Mouse (Mus musculus) myocyte (in vitro differentiated cells): Measurements from ENCODE around the gene Ubqln4.

Experiments used
- E2F4 ChIP-seq: IDR thresholded peaks from one replicate; pipeline ENCODE4 v1.6.1; 2011; ENCODE audit warnings: mild to moderate bottlenecking, control low read depth, moderate library complexity; ENCODE audit not compliant: insufficient read depth
- MAX ChIP-seq: IDR thresholded peaks from one replicate; pipeline ENCODE4 v1.6.1; 2011; ENCODE audit warnings: low read depth, mild to moderate bottlenecking, control low read depth
- MYOG ChIP-seq, 3 experiments: IDR thresholded peaks; one replicate each; pipeline ENCODE4 v1.6.1; 2011; ENCODE audit warnings: control low read depth in 2 of 3, low read depth in 2 of 3, mild to moderate bottlenecking in 2 of 3; ENCODE audit not compliant: insufficient read length in 2 of 3, control insufficient read depth in 1 of 3, insufficient read depth in 1 of 3
- POLR2A ChIP-seq: IDR thresholded peaks from one replicate; pipeline ENCODE4 v1.6.1; 2011; ENCODE audit warnings: low read depth, mild to moderate bottlenecking, control low read depth, moderate library complexity; ENCODE audit not compliant: insufficient read length
- USF1 ChIP-seq: IDR thresholded peaks from one replicate; pipeline ENCODE4 v1.6.1; 2011; ENCODE audit warnings: low read depth, mild to moderate bottlenecking, control low read depth, moderate library complexity

GRCm38 (mm10) chr3:88561989-88562388 is 8.4 kb downstream of the Ubqln4 start:
- TF ChIP-seq USF1 = peak; percentile 53
- peak in 1 of 3 experiments; percentile 51 for TF ChIP-seq MYOG (IDR thresholded peaks at IDR 0.05; ENCODE audit: control insufficient read depth in 1 of 3, insufficient read depth in 1 of 3, insufficient read length in 2 of 3, low read depth in 2 of 3)
- TF ChIP-seq POLR2A = no peak
- TF ChIP-seq MAX = no peak
- TF ChIP-seq E2F4 = no peak
